Mouse (Mus musculus): ENCODE measurements at regions not wholly inside any gene's neighbourhood (a gene's known extent, or its start where the extent isn't known, plus 50 kb on each side); places are given as distances from the start of the nearest gene placed in this dataset.

DNA sequence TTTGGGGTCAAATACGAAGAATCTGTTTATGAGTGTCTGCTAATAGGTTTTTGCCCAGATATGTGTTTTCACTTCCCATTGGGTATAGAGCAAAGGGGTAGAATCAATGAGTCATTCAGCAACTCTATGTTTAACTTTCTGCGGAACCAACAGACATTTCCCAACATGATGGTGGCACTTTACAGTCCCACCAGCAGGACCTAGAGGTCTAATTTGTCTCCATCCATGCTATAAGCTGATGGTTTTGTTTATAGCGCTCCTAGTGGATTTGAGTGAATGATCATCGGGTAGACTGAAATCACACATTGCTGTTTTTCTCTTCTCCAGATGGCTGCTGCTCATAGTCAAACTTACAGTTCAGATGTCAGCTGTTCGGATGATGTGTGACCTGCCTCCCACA, 99.7 kb upstream of the Arid5b start:
- Histone ChIP-seq H3K4me3 (replicated peaks; ENCODE audit: low read length) (no peak overlapping the region), H3K4me1 (ENCODE audit: control insufficient read depth, insufficient read depth, low read length) (no peaks in the 10 kb centered on the region), H3K9ac (ENCODE audit: low read depth, low read length, severe bottlenecking) (no peak overlapping the region), H3K27ac (replicated peaks; ENCODE audit: low read depth, low read length) (no peak overlapping the region), H3K9me3 (ENCODE audit: control insufficient read depth, low read length) (no peaks in the 10 kb centered on the region), H3K36me3 (ENCODE audit: control insufficient read depth, insufficient read depth, low read length) (no peaks in the 10 kb centered on the region), H3K27me3 (ENCODE audit: control insufficient read depth, insufficient read depth, low read length) (no peaks in the 10 kb centered on the region), H3K4me2 (replicated peaks; ENCODE audit: low read depth, low read length, severe bottlenecking) (no peak overlapping the region)
- ATAC-seq (ENCODE audit: low FRiP score, low read depth) (no peak), DNase-seq (ENCODE audit: low spot score) (no peak)
- whole genome bisulfite sequencing: 94% methylated on average over 5 of the region's 5 CpGs
- TF ChIP-seq POLR2A (IDR thresholded peaks at IDR 0.05; ENCODE audit: borderline replicate concordance, extremely low read depth, insufficient read depth, insufficient read length): no peak

DNA sequence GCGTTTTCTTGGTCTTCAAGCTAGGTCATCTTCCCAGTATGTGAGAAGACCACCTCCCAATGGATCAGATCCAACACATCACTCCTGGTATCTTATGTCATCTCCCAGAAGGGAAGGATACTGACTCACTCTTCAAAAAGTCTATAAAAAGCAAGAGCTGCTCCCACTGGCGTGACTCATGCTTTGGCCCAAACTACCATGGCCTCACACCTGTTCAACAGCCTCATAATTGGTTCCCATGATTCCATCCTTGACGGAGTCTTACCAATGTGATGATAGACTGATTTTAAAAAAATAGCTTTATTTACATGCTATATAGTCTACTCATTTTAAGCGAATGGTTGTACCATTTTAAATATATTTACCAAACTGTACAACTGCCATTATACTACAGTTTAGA, 98.9 kb upstream of the Arid5b start:
- H3K9me3 ChIP-seq (ENCODE audit: control insufficient read depth, low read length): no peaks in the 10 kb centered on the region
- ATAC-seq (ENCODE audit: low FRiP score, low read depth) (no peak), DNase-seq (ENCODE audit: low spot score) (no peak)
- no peak overlapping the region for H3K9ac ChIP-seq (ENCODE audit: low read depth, low read length, severe bottlenecking)
- no peaks in the 10 kb centered on the region for H3K27me3 ChIP-seq (ENCODE audit: control insufficient read depth, insufficient read depth, low read length)
- H3K36me3 ChIP-seq (ENCODE audit: control insufficient read depth, insufficient read depth, low read length): no peaks in the 10 kb centered on the region
- H3K4me1 ChIP-seq (ENCODE audit: control insufficient read depth, insufficient read depth, low read length): no peaks in the 10 kb centered on the region
- TF ChIP-seq POLR2A (IDR thresholded peaks at IDR 0.05; ENCODE audit: borderline replicate concordance, extremely low read depth, insufficient read depth, insufficient read length): no peak
- 90% methylated on average over 4 of the region's 4 CpGs for whole genome bisulfite sequencing
- H3K27ac ChIP-seq (replicated peaks; ENCODE audit: low read depth, low read length): no peak overlapping the region
- H3K4me3 ChIP-seq (replicated peaks; ENCODE audit: low read length): no peak overlapping the region
- no peak overlapping the region for H3K4me2 ChIP-seq (replicated peaks; ENCODE audit: low read depth, low read length, severe bottlenecking)

DNA sequence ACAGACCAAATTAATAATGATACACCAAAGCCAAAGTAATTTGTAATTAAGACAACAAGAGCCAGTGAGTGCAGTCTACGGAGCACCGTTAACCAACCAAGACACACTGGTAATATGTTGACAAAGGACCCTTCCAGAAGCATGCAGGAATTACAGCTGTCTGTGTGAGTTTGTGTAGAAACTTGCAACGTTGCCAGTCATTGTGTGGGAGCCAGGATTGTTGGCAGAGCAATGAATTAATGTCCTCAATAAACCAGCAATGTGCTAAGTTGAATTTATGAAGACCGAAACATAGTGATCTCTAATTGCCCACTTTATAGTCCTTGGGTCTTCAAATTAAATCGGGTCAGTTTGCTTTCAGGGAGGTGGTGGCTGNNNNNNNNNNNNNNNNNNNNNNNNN, 95.3 kb upstream of the Arid5b start:
- no peak for TF ChIP-seq POLR2A (IDR thresholded peaks at IDR 0.05; ENCODE audit: borderline replicate concordance, extremely low read depth, insufficient read depth, insufficient read length)
- WGBS: 67% methylated on average over 5 of the region's 5 CpGs
- no peak for ATAC-seq (ENCODE audit: low FRiP score, low read depth)

GRCm38 (mm10) chr10:68371785-68372184, 93.2 kb upstream of the Arid5b start:
- H3K27ac ChIP-seq (replicated peaks; ENCODE audit: low read depth, low read length): no peak overlapping the region
- TF ChIP-seq POLR2A (IDR thresholded peaks at IDR 0.05; ENCODE audit: borderline replicate concordance, extremely low read depth, insufficient read depth, insufficient read length): no peak
- ATAC-seq (ENCODE audit: low FRiP score, low read depth) (no peak), DNase-seq (ENCODE audit: low spot score) (no peak)
- H3K27me3 ChIP-seq (ENCODE audit: control insufficient read depth, insufficient read depth, low read length): no peaks in the 10 kb centered on the region
- no peak overlapping the region for H3K4me2 ChIP-seq (replicated peaks; ENCODE audit: low read depth, low read length, severe bottlenecking)
- H3K9ac ChIP-seq (ENCODE audit: low read depth, low read length, severe bottlenecking): no peak overlapping the region
- H3K9me3 ChIP-seq (ENCODE audit: control insufficient read depth, low read length): no peaks in the 10 kb centered on the region
- H3K4me1 ChIP-seq (ENCODE audit: control insufficient read depth, insufficient read depth, low read length): no peaks in the 10 kb centered on the region
- H3K36me3 ChIP-seq (ENCODE audit: control insufficient read depth, insufficient read depth, low read length): no peaks in the 10 kb centered on the region
- WGBS: 92% methylated on average over 6 of the region's 6 CpGs
- no peak overlapping the region for H3K4me3 ChIP-seq (replicated peaks; ENCODE audit: low read length)

More for the DNA sequence above, 95.3 kb upstream of the Arid5b start:
- no peaks in the 10 kb centered on the region for H3K4me1 ChIP-seq (ENCODE audit: control insufficient read depth, insufficient read depth, low read length)
- no peak overlapping the region for H3K4me2 ChIP-seq (replicated peaks; ENCODE audit: low read depth, low read length, severe bottlenecking)
- H3K9me3 ChIP-seq (ENCODE audit: control insufficient read depth, low read length): no peaks in the 10 kb centered on the region
- no peaks in the 10 kb centered on the region for H3K36me3 ChIP-seq (ENCODE audit: control insufficient read depth, insufficient read depth, low read length)
- no peak overlapping the region for H3K9ac ChIP-seq (ENCODE audit: low read depth, low read length, severe bottlenecking)
- H3K4me3 ChIP-seq (replicated peaks; ENCODE audit: low read length): no peak overlapping the region
- no peaks in the 10 kb centered on the region for H3K27me3 ChIP-seq (ENCODE audit: control insufficient read depth, insufficient read depth, low read length)
- H3K27ac ChIP-seq (replicated peaks; ENCODE audit: low read depth, low read length): no peak overlapping the region
- no peak for DNase-seq (ENCODE audit: low spot score)

DNA sequence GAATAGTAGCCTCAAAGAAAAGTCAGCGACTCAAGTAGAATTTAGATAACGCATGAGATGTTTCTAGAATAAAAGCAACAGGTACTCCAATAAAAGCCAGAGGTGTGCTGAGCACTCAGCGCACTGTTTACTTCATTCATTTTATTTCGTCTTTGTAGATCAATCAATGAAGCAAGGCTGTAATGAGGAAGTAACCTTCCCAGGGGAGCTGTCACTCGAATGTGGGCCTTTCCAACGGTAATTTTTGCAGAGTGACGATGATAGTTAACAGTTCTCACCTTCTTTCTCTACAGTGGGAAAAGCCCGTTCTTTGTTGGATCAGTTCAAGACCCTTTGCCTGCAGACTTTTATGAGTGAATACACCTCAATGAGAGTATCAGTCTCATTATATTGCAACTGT, 92.4 kb upstream of the Arid5b start:
- no peak overlapping the region for H3K27ac ChIP-seq (replicated peaks; ENCODE audit: low read depth, low read length)
- H3K27me3 ChIP-seq (ENCODE audit: control insufficient read depth, insufficient read depth, low read length): no peaks in the 10 kb centered on the region
- H3K36me3 ChIP-seq (ENCODE audit: control insufficient read depth, insufficient read depth, low read length): no peaks in the 10 kb centered on the region
- no peaks in the 10 kb centered on the region for H3K4me1 ChIP-seq (ENCODE audit: control insufficient read depth, insufficient read depth, low read length)
- H3K9me3 ChIP-seq (ENCODE audit: control insufficient read depth, low read length): no peaks in the 10 kb centered on the region
- WGBS: 82% methylated on average over 8 of the region's 8 CpGs
- ATAC-seq (ENCODE audit: low FRiP score, low read depth): no peak
- TF ChIP-seq POLR2A (IDR thresholded peaks at IDR 0.05; ENCODE audit: borderline replicate concordance, extremely low read depth, insufficient read depth, insufficient read length): no peak
- DNase-seq (ENCODE audit: low spot score): no peak
- H3K9ac ChIP-seq (ENCODE audit: low read depth, low read length, severe bottlenecking): no peak overlapping the region
- H3K4me2 ChIP-seq (replicated peaks; ENCODE audit: low read depth, low read length, severe bottlenecking): no peak overlapping the region
- no peak overlapping the region for H3K4me3 ChIP-seq (replicated peaks; ENCODE audit: low read length)

DNA sequence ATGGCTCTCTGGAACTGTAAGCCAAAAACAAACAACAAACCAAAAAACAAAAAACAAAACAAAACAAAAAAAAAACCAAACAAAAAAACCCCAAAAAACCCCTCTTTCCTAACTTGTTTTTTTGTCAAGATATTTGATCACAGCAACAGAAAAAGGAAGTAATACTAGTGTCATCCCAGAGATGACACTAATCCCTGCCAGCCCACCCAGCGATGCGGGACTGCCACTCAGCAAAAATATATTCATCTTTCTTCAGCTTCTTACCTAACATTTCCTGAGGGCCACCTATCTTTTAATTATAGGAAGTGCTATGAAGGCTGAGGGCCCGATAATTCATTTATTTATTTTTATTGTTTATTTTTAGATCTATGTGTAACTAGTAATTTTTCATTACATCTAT, 88.3 kb upstream of the Arid5b start:
- H3K27me3 ChIP-seq (ENCODE audit: control insufficient read depth, insufficient read depth, low read length): no peaks in the 10 kb centered on the region
- WGBS: 90% methylated on average over 3 of the region's 3 CpGs
- H3K4me3 ChIP-seq (replicated peaks; ENCODE audit: low read length): no peak overlapping the region
- no peak for TF ChIP-seq POLR2A (IDR thresholded peaks at IDR 0.05; ENCODE audit: borderline replicate concordance, extremely low read depth, insufficient read depth, insufficient read length)
- DNase-seq (ENCODE audit: low spot score) (no peak), ATAC-seq (ENCODE audit: low FRiP score, low read depth) (no peak)
- no peak overlapping the region for H3K9ac ChIP-seq (ENCODE audit: low read depth, low read length, severe bottlenecking)
- H3K4me1 ChIP-seq (ENCODE audit: control insufficient read depth, insufficient read depth, low read length): no peaks in the 10 kb centered on the region
- no peak overlapping the region for H3K4me2 ChIP-seq (replicated peaks; ENCODE audit: low read depth, low read length, severe bottlenecking)
- peaks cover 6% of the 10 kb centered on the region; the same call in 1 of the 2 replicates for H3K9me3 ChIP-seq (ENCODE audit: control insufficient read depth, low read length)
- H3K27ac ChIP-seq (replicated peaks; ENCODE audit: low read depth, low read length): no peak overlapping the region
- H3K36me3 ChIP-seq (ENCODE audit: control insufficient read depth, insufficient read depth, low read length): no peaks in the 10 kb centered on the region

All from limb, embryonic 14.5 days (tissue).